Mouse (Mus musculus) intestine, embryonic 14.5 days (tissue): ENCODE measurements around the gene Frmd3. TPM values are rescaled to one million over a fixed set of nuclear protein-coding genes. Genes with fewer than 3 reads are reported as not detected.

Experiments
- ATAC-seq: fragments of 200-750 bp; cut with Nextera tagmentation; replicated peaks from 2 replicates; pipeline ENCODE4 v1.8.0; 2017; ENCODE audit warnings: low read depth, moderate number of reproducible peaks, moderate TSS enrichment, moderate library complexity; ENCODE audit not compliant: low FRiP score, low TSS enrichment
- DNase-seq: peaks from one replicate; pipeline ENCODE4 v3.0.0-alpha.2; 2018; ENCODE audit warnings: low spot score
- H3K27ac ChIP-seq: fragments of 300-500 bp; sonication (generic); 2 replicates; pipeline ENCODE4 v1.5.1; 2014; ENCODE audit warnings: low read depth, mild to moderate bottlenecking, control low read depth
- H3K27me3 ChIP-seq: fragments of 300-500 bp; sonication (generic); replicated peaks from 2 replicates; pipeline ENCODE4 v1.6.1; 2014; ENCODE audit warnings: low read length, control low read depth; ENCODE audit not compliant: control insufficient read depth, insufficient read depth
- H3K36me3 ChIP-seq: fragments of 300-500 bp; sonication (generic); 2 replicates; pipeline ENCODE4 v1.6.1; 2014; ENCODE audit warnings: low read length, control low read depth; ENCODE audit not compliant: control insufficient read depth, insufficient read depth
- H3K4me1 ChIP-seq: fragments of 300-500 bp; sonication (generic); replicated peaks from 2 replicates; pipeline ENCODE4 v1.6.1; 2014; ENCODE audit warnings: low read length, control low read depth, mixed read lengths; ENCODE audit not compliant: control insufficient read depth, insufficient read depth
- H3K4me2 ChIP-seq: fragments of 300-500 bp; sonication (generic); 2 replicates; pipeline ENCODE4 v1.6.1; 2014; ENCODE audit warnings: low read length
- H3K4me3 ChIP-seq: fragments of 300-500 bp; sonication (generic); 2 replicates; pipeline ENCODE4 v1.5.1; 2014; ENCODE audit warnings: low read depth, low read length, control low read depth, mixed read lengths
- H3K9ac ChIP-seq: fragments of 300-500 bp; sonication (generic); 2 replicates; pipeline ENCODE4 v1.6.1; 2014; ENCODE audit warnings: mild to moderate bottlenecking, low read length
- H3K9me3 ChIP-seq: fragments of 300-500 bp; sonication (generic); 2 replicates; pipeline ENCODE4 v1.6.1; 2016; ENCODE audit warnings: low read length, control low read depth; ENCODE audit not compliant: control insufficient read depth
- WGBS: fragments of 180-500 bp; shearing (Covaris S2); extraction: QIAGEN DNeasy Blood & Tissue Kit; methylation state at CpG from one replicate; pipeline ENCODE4 v1.1.7; 2014; 5-methylcytosine and 5-hydroxymethylcytosine counted together
- polyA plus RNA-seq: library from polyadenylated mRNA; unstranded; fragments of >200 nt; fragmentation: Nextera tagmentation; extraction: Ambion mirVana; gene quantifications from 2 replicates; pipeline ENCODE4 v1.2.1, GENCODE M21; 2014

Gene Frmd3
- polyA plus RNA-seq, 1 experiment from 2014 or later: 0.50 TPM

GRCm38 (mm10) chr4:74233534-74233933 lies 220.3 kb downstream of the Frmd3 start:
- H3K9me3 ChIP-seq: no peaks in the 10 kb centered on the region
- H3K4me3 ChIP-seq: no peak overlapping the region
- no peaks in the 10 kb centered on the region for H3K27me3 ChIP-seq
- no peak for ATAC-seq
- WGBS: 96% methylated on average over 3 of the region's 3 CpGs
- H3K36me3 ChIP-seq: no peaks in the 10 kb centered on the region
- no peak overlapping the region for H3K27ac ChIP-seq
- no peaks in the 10 kb centered on the region for H3K4me1 ChIP-seq
- no peak for DNase-seq
- H3K9ac ChIP-seq: no peak overlapping the region
- H3K4me2 ChIP-seq: no peak overlapping the region

- Histone ChIP-seq H3K4me3 (no peak within 1 kb of the TSS), H3K27me3 (no peaks in the 10 kb centered on the region), H3K9ac (no peak within 1 kb of the TSS), H3K36me3 (no peaks in the 10 kb centered on the region), H3K4me2 (no peak within 1 kb of the TSS), H3K27ac (no peak within 1 kb of the TSS), H3K4me1 (no peaks in the 10 kb centered on the region), H3K9me3 (no peaks in the 10 kb centered on the region)
- 83% methylated on average over 1 of the region's 1 CpGs for WGBS
- ATAC-seq (no peak), DNase-seq (no peak)
Measured at GRCm38 (mm10) chr4:74242176-74242575, 228.9 kb downstream of the Frmd3 start, which contains the start of gene Kdm4c. Gene Kdm4c (plus strand): TSS chr4:74242497.

Other genes starting within 250 kb of the Frmd3 start
- 6.6 and 7.7 TPM in 2 replicates for gene Rasef, start 222.4 kb upstream of the Frmd3 start, polyA plus RNA-seq
- gene Gm11758, start 137.2 kb upstream of the Frmd3 start, polyA plus RNA-seq: not detected in 2 replicates
- gene Gm11757, start 122.3 kb upstream of the Frmd3 start, polyA plus RNA-seq: not detected in 2 replicates
- gene Gm13871, start 107.5 kb upstream of the Frmd3 start, polyA plus RNA-seq: not detected in 2 replicates
- not detected in 2 replicates for gene Gm11756, start 92.7 kb upstream of the Frmd3 start, polyA plus RNA-seq
- not detected in 2 replicates for gene 2310002L09Rik, start 62.6 kb upstream of the Frmd3 start, polyA plus RNA-seq
- gene Kdm4c, start 229.1 kb downstream of the Frmd3 start, polyA plus RNA-seq: 11.9 and 13.0 TPM in 2 replicates